Mouse (Mus musculus): Measurements from ENCODE around the gene Tmem240. TPM values are rescaled to one million over a fixed set of nuclear protein-coding genes. Genes with fewer than 3 reads are reported as not detected.

Gene Tmem240
- total RNA-seq, 2 experiments from 2014 or later, result 0.41 to 0.67 TPM

DNA sequence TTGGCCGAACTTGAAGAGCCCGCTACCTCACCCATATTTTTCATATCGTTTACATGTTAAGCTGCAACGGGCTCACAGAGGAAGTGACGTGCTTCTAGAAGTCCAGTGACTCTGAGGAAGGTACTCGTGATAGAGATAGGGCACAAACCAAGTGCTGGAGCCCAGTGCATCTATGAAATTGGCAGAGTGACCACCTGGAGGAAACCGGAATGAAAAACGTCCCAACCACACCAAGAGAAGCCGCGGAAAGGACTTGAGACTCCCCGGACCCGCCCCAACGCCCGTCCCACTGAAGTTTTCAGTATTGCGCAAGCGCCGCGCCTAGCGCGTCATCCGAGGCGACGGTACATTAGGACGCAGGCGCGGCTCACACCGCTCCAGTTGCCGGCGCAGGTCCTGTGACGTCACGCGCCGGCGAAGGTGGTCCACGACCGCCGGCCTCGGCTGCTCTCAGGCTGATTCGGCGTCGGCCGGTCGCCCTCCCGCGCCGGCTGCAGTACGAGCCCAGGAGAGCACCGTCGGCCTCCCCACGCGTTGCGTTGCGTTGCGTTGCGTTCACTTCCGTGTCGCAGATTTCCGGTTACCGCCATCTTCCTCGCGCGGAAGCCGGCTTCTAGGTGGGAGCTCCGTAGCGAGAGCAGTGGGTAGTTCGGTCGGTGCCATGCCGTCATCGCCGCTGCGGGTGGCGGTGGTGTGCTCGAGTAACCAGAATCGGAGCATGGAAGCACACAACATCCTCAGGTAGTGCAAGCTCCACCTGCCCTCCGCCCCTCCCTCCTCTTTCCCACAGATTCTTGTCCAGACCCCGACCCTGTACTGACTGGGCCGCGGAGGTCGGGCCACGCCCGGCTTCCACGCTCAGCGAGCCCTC, 29.6 kb upstream of the Tmem240 start, which contains the start of gene Ssu72:
Ssu72 (plus strand) TSS at position 80 of the 871 bp plus-strand sequence.
- intact Hi-C loops (cut with DNase I), result loop anchor here (5.0 to 10.0 kb wide), 3 partner anchors 78 to 340 kb away; partner anchors contain the start of gene Prkcz
- TF ChIP-seq CTCF (IDR thresholded peaks at IDR 0.05), result no peak
- DNase-seq, result peak; percentile 95

DNA sequence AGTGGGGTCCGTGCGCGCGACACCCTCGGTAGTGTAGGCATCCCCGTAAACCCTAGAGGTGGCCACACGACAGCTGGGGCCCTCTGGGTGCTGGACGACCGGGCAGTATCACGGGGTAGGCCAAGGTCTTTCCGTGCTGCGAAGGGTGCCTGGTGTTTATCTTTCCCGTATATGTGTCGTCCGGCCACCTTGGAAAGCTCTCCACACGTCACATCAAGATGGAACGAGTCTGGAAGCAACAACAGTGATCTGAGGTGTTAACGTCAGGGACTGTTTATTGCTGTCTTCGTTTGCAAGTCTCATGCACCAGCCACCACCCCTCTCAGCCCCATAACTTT, 29.0 kb upstream of the Tmem240 start:
- peak overlapping the region; percentile 98 for H3K27ac ChIP-seq
- intact Hi-C loops (cut with DNase I), result loop anchor here (10.0 kb wide), 1 partner anchor 341 kb away; the partner anchor contains the start of gene Prkcz

More for the DNA sequence above, 29.6 kb upstream of the Tmem240 start, which contains the start of gene Ssu72:
- Histone ChIP-seq H3K27ac (peak within 1 kb of the TSS; percentile 98), H3K4me3 (peak within 1 kb of the TSS; percentile 85)

DNA sequence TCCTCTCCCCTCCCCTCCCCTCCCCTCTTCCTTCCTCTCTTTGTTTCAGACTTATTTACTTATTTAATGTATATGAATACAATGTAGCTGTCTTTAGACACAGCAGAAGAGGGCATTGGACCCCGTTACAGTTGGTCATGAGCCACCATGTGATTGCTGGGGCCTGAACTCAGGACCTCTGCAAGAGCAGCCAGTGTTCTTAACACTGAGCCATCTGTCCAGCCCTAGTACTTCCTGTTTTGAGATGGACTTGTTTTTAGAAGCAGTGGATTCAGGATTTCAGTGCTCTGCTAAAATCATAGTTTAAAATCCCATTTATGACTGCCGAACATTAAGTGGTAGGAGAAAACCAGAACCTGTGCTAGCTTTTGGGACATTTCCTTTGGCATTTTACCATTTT, 26.0 kb upstream of the Tmem240 start:
- Histone ChIP-seq H3K4me3 (no peak overlapping the region; the same call in 1 of the 2 replicates), H3K27ac (peak overlapping the region; percentile 76; the same call in 1 of the 2 replicates)
- no peak for DNase-seq
- TF ChIP-seq CTCF (IDR thresholded peaks at IDR 0.05), result no peak
- intact Hi-C loops (cut with DNase I), result loop anchor here (10.0 kb wide), 1 partner anchor 344 kb away; the partner anchor contains the start of gene Prkcz

More for the DNA sequence above, 29.0 kb upstream of the Tmem240 start:
- H3K4me3 ChIP-seq, result peak overlapping the region; percentile 85
- no peak for DNase-seq
- TF ChIP-seq CTCF (IDR thresholded peaks at IDR 0.05), result no peak

DNA sequence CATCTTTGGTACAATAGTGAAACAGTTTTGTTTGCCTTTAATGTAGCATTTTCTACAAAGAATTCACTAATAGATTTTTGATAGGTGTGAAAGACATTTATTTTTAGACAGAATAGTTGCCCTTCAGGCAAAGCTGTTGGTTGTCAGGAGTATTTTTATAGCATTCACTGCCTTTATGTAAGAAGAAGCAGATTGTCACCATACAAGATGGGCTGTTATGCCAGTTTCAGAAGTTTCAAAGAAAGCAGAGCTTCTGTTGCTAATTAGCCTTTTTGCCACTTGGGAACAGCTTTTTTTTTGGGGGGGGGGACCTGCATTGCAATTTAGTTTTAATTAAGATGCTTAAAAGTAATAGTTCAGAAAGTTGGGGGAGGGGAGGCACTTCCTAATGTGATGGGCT, 25.6 kb upstream of the Tmem240 start:
- H3K4me3 ChIP-seq, result no peak overlapping the region
- H3K27ac ChIP-seq, result peak overlapping the region; percentile 76; the same call in 1 of the 2 replicates
- DNase-seq, result no peak
- TF ChIP-seq CTCF (IDR thresholded peaks at IDR 0.05), result no peak
- intact Hi-C loops (cut with DNase I), result loop anchor here (10.0 kb wide), 1 partner anchor 344 kb away; the partner anchor contains the start of gene Prkcz

- Histone ChIP-seq H3K4me3 (peak overlapping the region; percentile 25), H3K27ac (peak overlapping the region; percentile 76)
- intact Hi-C loops (cut with DNase I), result no loop called here
- no peak for DNase-seq
- TF ChIP-seq CTCF (IDR thresholded peaks at IDR 0.05), result no peak
Observed at GRCm38 (mm10) chr4:155710521-155711252, 23.9 kb upstream of the Tmem240 start.

GRCm38 (mm10) chr4:155721668-155722083, 12.9 kb upstream of the Tmem240 start:
- Histone ChIP-seq H3K4me3 (no peak overlapping the region), H3K27ac (no peak overlapping the region; the same call in 1 of the 2 replicates)
- TF ChIP-seq CTCF (IDR thresholded peaks at IDR 0.05), result peak; percentile 74
- DNase-seq, result no peak
- intact Hi-C loops (cut with DNase I), result loop anchor here (5.0 kb wide), 1 partner anchor 51 kb away; the partner anchor contains the start of gene Vwa1

- Histone ChIP-seq H3K27ac (no peak overlapping the region), H3K4me3 (no peak overlapping the region)
- DNase-seq, result peak; percentile 6
- TF ChIP-seq CTCF (IDR thresholded peaks at IDR 0.05), result no peak
- intact Hi-C loops (cut with DNase I), result no loop called here
Observed at GRCm38 (mm10) chr4:155727993-155728392, 6.6 kb upstream of the Tmem240 start.

GRCm38 (mm10) chr4:155733267-155733666, 1.3 kb upstream of the Tmem240 start:
- DNase-seq, result peak; percentile 15
- peak overlapping the region; percentile 9; the same call in 1 of the 2 replicates for H3K4me3 ChIP-seq
- intact Hi-C loops (cut with DNase I), result no loop called here

GRCm38 (mm10) chr4:155734951-155735702, 527 bp downstream of the Tmem240 start:
- peak overlapping the region; percentile 92 for H3K27ac ChIP-seq
- 0 out of 2 replicates have a peak, but pooled peaks have one; percentile 5 for TF ChIP-seq CTCF (IDR thresholded peaks at IDR 0.05)
- intact Hi-C loops (cut with DNase I), result no loop called here
- peak overlapping the region; percentile 90 for H3K4me3 ChIP-seq
- DNase-seq, result peak; percentile 62

More at GRCm38 (mm10) chr4:155733267-155733666, 1.3 kb upstream of the Tmem240 start:
- no peak overlapping the region; the same call in 1 of the 2 replicates for H3K27ac ChIP-seq
- TF ChIP-seq CTCF (IDR thresholded peaks at IDR 0.05), result no peak

DNA sequence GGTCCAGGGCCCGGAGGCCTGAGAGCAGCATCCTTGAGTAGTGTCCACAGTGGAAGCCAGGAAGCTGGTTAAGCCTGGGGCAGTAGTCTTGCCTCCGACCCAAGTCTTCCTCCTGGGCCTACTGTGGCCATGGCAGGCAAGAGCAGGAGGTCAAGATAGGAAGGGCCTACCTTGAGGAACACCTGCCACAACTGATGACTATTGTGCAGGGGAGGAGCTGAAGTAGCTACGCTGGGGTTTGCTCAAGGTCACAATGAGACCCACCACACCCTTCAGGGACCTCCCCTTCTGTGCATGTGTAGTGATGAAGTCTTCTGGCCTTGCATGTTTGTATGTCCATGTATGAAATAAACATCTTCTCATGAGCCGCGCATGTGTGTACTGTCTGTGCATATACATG, 1.2 kb downstream of the Tmem240 start:
- Histone ChIP-seq H3K27ac (peak overlapping the region; percentile 92), H3K4me3 (peak overlapping the region; percentile 90)
- no peak for DNase-seq
- intact Hi-C loops (cut with DNase I), result no loop called here
- TF ChIP-seq CTCF (IDR thresholded peaks at IDR 0.05), result no peak

- intact Hi-C loops (cut with DNase I), result no loop called here
- H3K27ac ChIP-seq, result no peak overlapping the region
- DNase-seq, result peak; percentile 6
- no peak for TF ChIP-seq CTCF (IDR thresholded peaks at IDR 0.05)
- no peak overlapping the region for H3K4me3 ChIP-seq
Observed at GRCm38 (mm10) chr4:155736421-155736820, 1.8 kb downstream of the Tmem240 start.

GRCm38 (mm10) chr4:155738262-155738661, 3.7 kb downstream of the Tmem240 start:
- intact Hi-C loops (cut with DNase I), result no loop called here

More at GRCm38 (mm10) chr4:155738262-155738661, 3.7 kb downstream of the Tmem240 start:
- DNase-seq, result no peak
- Histone ChIP-seq H3K27ac (no peak overlapping the region), H3K4me3 (no peak overlapping the region)
- TF ChIP-seq CTCF (IDR thresholded peaks at IDR 0.05), result no peak

Measured in gastrocnemius, adult 2 months (tissue).